Mouse (Mus musculus): Measurements from ENCODE around the gene Pcolce.

- TF ChIP-seq CTCF (IDR thresholded peaks at IDR 0.05; ENCODE audit: extremely low read depth, insufficient read depth, insufficient read length, insufficient replicate concordance) (no peak), POLR2A (IDR thresholded peaks at IDR 0.05; ENCODE audit: low read depth, low read length) (no peak)
Measured at GRCm38 (mm10) chr5:137597625-137598024, 16.0 kb downstream of the Pcolce start.
